Mouse (Mus musculus): Measurements from ENCODE around the gene Cyp4f18. TPM values are rescaled to one million over a fixed set of nuclear protein-coding genes. Genes with fewer than 3 reads are reported as not detected.
"Not testable (repeated sequence)": the region's sequence is repeated elsewhere in the genome, so short reads cannot be mapped to it uniquely, and the experiment has no call there.

Cyp4f18 gene
- polyA plus RNA-seq, 1 experiment, result 0.16 TPM

DNA sequence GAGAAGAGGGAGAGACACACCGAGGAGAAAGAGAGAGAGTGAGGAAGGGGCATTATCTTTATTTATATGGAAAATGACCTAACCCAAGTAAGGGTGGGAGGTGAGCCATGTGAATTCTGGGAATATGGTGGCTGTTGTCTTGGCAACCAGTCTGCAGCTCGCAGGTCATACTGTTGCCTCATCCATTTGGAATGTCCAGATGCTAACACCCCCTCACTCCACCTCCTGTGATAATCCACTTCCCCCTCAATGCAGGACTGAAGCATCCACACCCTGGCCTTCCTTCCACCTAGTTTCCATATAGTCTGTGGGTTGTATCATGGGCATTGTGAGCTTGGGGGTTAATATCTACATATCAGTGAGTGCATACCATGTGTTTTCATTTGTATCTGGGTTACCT, 10.4 kb upstream of the Cyp4f18 start:
- H3K4me2 ChIP-seq (ENCODE audit: low read depth), result no peak overlapping the region
- H3K79me2 ChIP-seq (ENCODE audit: control insufficient read depth, insufficient read depth), result no peaks in the 10 kb centered on the region
- no peaks in the 10 kb centered on the region for H3K27me3 ChIP-seq (ENCODE audit: control insufficient read depth, insufficient read depth, insufficient read length)
- no peak overlapping the region for H3ac ChIP-seq (ENCODE audit: control insufficient read depth, insufficient read length)
- no peaks in the 10 kb centered on the region for H3K36me3 ChIP-seq (ENCODE audit: control insufficient read depth, insufficient read depth)
- no peak overlapping the region for H3K4me3 ChIP-seq
- TF ChIP-seq TCF3 (IDR thresholded peaks at IDR 0.05; ENCODE audit: insufficient read length, low read depth), result no peak
- no peak for TF ChIP-seq SRF (IDR thresholded peaks at IDR 0.05; ENCODE audit: control insufficient read depth, insufficient read length, low read depth)
- no peak for TF ChIP-seq REST (IDR thresholded peaks at IDR 0.05; ENCODE audit: insufficient read depth, insufficient read length)
- TF ChIP-seq MYOD1 (IDR thresholded peaks at IDR 0.05; ENCODE audit: control insufficient read depth in 1 of 3, insufficient read length in 2 of 3, low read depth in 2 of 3), result no peak
- no peak for TF ChIP-seq MAX (IDR thresholded peaks at IDR 0.05; ENCODE audit: low read depth)
- no peak for TF ChIP-seq MYOG (IDR thresholded peaks at IDR 0.05; ENCODE audit: control insufficient read depth in 1 of 3, insufficient read depth in 1 of 3, insufficient read length in 2 of 3, low read depth in 2 of 3)
- no peak for TF ChIP-seq POLR2AphosphoS2 (IDR thresholded peaks at IDR 0.05; ENCODE audit: insufficient read length, low read depth)
- TF ChIP-seq USF1 (IDR thresholded peaks at IDR 0.05; ENCODE audit: low read depth), result no peak
- no peak for TF ChIP-seq POLR2A (IDR thresholded peaks at IDR 0.05; ENCODE audit: insufficient read length, low read depth)
- no peak for TF ChIP-seq E2F4 (IDR thresholded peaks at IDR 0.05; ENCODE audit: insufficient read depth)
- TF ChIP-seq CEBPB (IDR thresholded peaks at IDR 0.05; ENCODE audit: insufficient read depth, poor library complexity, severe bottlenecking), result no peak
- no peak for TF ChIP-seq TCF12 (IDR thresholded peaks at IDR 0.05; ENCODE audit: insufficient read depth, poor library complexity, severe bottlenecking)

GRCm38 (mm10) chr8:72019022-72019421, 9.6 kb upstream of the Cyp4f18 start:
- not testable (repeated sequence) for H3K79me2 ChIP-seq (ENCODE audit: control insufficient read depth, insufficient read depth); H3K36me3 ChIP-seq (ENCODE audit: control insufficient read depth, insufficient read depth); H3K27me3 ChIP-seq (ENCODE audit: control insufficient read depth, insufficient read depth, insufficient read length); H3ac ChIP-seq (ENCODE audit: control insufficient read depth, insufficient read length); H3K4me3 ChIP-seq; H3K4me2 ChIP-seq (ENCODE audit: low read depth)

- no peaks in the 10 kb centered on the region for H3K36me3 ChIP-seq (ENCODE audit: control insufficient read depth, insufficient read depth)
- no peak overlapping the region for H3K4me3 ChIP-seq
- no peaks in the 10 kb centered on the region for H3K27me3 ChIP-seq (ENCODE audit: control insufficient read depth, insufficient read depth, insufficient read length)
- H3K79me2 ChIP-seq (ENCODE audit: control insufficient read depth, insufficient read depth), result no peaks in the 10 kb centered on the region
- no peak overlapping the region for H3K4me2 ChIP-seq (ENCODE audit: low read depth)
- no peak for TF ChIP-seq E2F4 (IDR thresholded peaks at IDR 0.05; ENCODE audit: insufficient read depth)
- TF ChIP-seq MYOD1 (IDR thresholded peaks at IDR 0.05; ENCODE audit: control insufficient read depth in 1 of 3, insufficient read length in 2 of 3, low read depth in 2 of 3), result no peak
- no peak for TF ChIP-seq USF1 (IDR thresholded peaks at IDR 0.05; ENCODE audit: low read depth)
- TF ChIP-seq TCF12 (IDR thresholded peaks at IDR 0.05; ENCODE audit: insufficient read depth, poor library complexity, severe bottlenecking), result no peak
- H3ac ChIP-seq (ENCODE audit: control insufficient read depth, insufficient read length), result no peak overlapping the region
These were observed 8.7 kb upstream of the Cyp4f18 start for GRCm38 (mm10) chr8:72018141-72018540.

GRCm38 (mm10) chr8:72017339-72017738, 7.9 kb upstream of the Cyp4f18 start:
- H3K27me3 ChIP-seq (ENCODE audit: control insufficient read depth, insufficient read depth, insufficient read length); H3K4me3 ChIP-seq; H3K4me2 ChIP-seq (ENCODE audit: low read depth); H3K79me2 ChIP-seq (ENCODE audit: control insufficient read depth, insufficient read depth); H3K36me3 ChIP-seq (ENCODE audit: control insufficient read depth, insufficient read depth); H3ac ChIP-seq (ENCODE audit: control insufficient read depth, insufficient read length): not testable (repeated sequence)

DNA sequence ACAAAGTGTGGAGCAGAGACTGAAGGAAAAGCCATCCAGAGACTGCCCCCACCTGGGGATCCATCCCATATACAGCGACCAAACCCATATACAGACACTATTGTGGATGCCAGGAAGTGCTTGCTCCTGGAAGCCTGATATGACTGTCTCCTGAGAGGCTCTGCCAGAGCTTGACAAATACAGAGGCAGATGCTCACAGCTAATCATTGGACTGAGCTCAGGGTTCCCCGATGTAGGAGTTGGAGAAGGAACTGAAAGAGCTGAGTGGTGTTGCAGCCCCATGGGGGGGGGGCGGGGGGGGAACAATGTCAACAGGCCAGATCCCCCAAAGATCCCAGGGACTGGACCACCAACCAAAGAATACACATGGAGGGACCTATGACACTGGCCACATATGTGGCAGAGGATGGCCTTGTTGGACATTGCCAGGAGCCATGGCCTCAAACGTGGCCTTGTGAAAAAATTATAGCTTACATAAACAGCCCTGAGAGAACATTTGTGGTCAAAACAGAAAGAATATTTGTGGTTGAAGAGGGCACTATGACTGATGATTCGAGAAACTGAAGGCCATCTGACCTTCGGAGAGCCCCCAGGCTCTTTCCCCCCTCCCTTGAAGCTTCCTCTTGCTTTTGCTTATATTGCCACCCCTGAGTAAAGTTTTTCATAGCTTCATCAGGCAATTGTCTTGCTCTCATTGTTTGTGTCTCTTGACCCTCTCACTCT, 4.2 kb upstream of the Cyp4f18 start:
- H3K79me2 ChIP-seq (ENCODE audit: control insufficient read depth, insufficient read depth); H3K27me3 ChIP-seq (ENCODE audit: control insufficient read depth, insufficient read depth, insufficient read length); H3K4me3 ChIP-seq; H3K4me2 ChIP-seq (ENCODE audit: low read depth); H3K36me3 ChIP-seq (ENCODE audit: control insufficient read depth, insufficient read depth); H3ac ChIP-seq (ENCODE audit: control insufficient read depth, insufficient read length): not testable (repeated sequence)

DNA sequence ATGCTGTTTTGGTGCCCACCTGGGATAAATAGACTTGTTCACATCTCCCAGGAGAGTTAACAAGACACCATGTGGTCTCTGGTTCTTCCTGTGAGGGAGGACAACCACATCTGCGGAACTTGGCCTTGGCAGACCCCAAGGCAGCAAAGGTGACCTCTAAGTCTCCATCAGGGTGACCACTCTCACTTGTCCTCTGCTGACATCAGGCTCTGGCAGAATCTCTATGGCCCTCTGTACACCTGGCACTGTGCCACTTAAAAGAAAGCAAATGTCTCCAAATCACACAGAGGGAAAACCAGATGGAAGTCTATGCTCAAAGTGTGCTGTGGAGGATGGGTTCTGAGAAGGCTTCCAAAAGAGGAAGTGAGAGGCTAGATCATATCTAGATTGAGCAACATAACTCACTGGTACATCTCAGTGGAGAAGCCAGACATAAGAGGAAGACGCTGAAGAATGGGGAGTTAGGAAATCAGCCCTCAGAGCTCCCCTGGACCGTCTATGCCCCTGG, 1.2 kb downstream of the Cyp4f18 start:
- TF ChIP-seq MYOG (IDR thresholded peaks at IDR 0.05; ENCODE audit: control insufficient read depth in 1 of 3, insufficient read depth in 1 of 3, insufficient read length in 2 of 3, low read depth in 2 of 3) (no peak), POLR2A (IDR thresholded peaks at IDR 0.05; ENCODE audit: insufficient read length, low read depth) (no peak), REST (IDR thresholded peaks at IDR 0.05; ENCODE audit: insufficient read depth, insufficient read length) (no peak), TCF12 (IDR thresholded peaks at IDR 0.05; ENCODE audit: insufficient read depth, poor library complexity, severe bottlenecking) (no peak), TCF3 (IDR thresholded peaks at IDR 0.05; ENCODE audit: insufficient read length, low read depth) (no peak), CEBPB (IDR thresholded peaks at IDR 0.05; ENCODE audit: insufficient read depth, poor library complexity, severe bottlenecking) (no peak), E2F4 (IDR thresholded peaks at IDR 0.05; ENCODE audit: insufficient read depth) (no peak), POLR2AphosphoS2 (IDR thresholded peaks at IDR 0.05; ENCODE audit: insufficient read length, low read depth) (no peak), MAX (IDR thresholded peaks at IDR 0.05; ENCODE audit: low read depth) (no peak), USF1 (IDR thresholded peaks at IDR 0.05; ENCODE audit: low read depth) (no peak), SRF (IDR thresholded peaks at IDR 0.05; ENCODE audit: control insufficient read depth, insufficient read length, low read depth) (no peak), MYOD1 (IDR thresholded peaks at IDR 0.05; ENCODE audit: control insufficient read depth in 1 of 3, insufficient read length in 2 of 3, low read depth in 2 of 3) (no peak)
- no peaks in the 10 kb centered on the region for H3K79me2 ChIP-seq (ENCODE audit: control insufficient read depth, insufficient read depth)

More for the DNA sequence above, 1.2 kb downstream of the Cyp4f18 start:
- no peak overlapping the region for H3ac ChIP-seq (ENCODE audit: control insufficient read depth, insufficient read length)
- no peak overlapping the region for H3K4me3 ChIP-seq
- no peaks in the 10 kb centered on the region for H3K36me3 ChIP-seq (ENCODE audit: control insufficient read depth, insufficient read depth)
- H3K27me3 ChIP-seq (ENCODE audit: control insufficient read depth, insufficient read depth, insufficient read length), result no peaks in the 10 kb centered on the region
- H3K4me2 ChIP-seq (ENCODE audit: low read depth), result no peak overlapping the region

Data from myocyte (in vitro differentiated cells).